Mouse (Mus musculus) forebrain, embryonic 11.5 days (tissue): Measurements from ENCODE around the gene Nrf1. TPM values are rescaled to one million over a fixed set of nuclear protein-coding genes. Genes with fewer than 3 reads are reported as not detected.

Experiments
- ATAC-seq: fragments of 200-750 bp; cut with Nextera tagmentation; replicated peaks from 2 replicates; pipeline ENCODE4 v1.8.0; 2017; ENCODE audit warnings: moderate TSS enrichment; ENCODE audit not compliant: low FRiP score
- DNase-seq: peaks from one replicate; pipeline ENCODE4 v3.0.0-alpha.2; 2017; ENCODE audit warnings: low spot score
- H3K27ac ChIP-seq: fragments of 300-500 bp; sonication (generic); 2 replicates; pipeline ENCODE4 v1.5.1; 2014; ENCODE audit warnings: low read depth, low read length
- H3K27me3 ChIP-seq: fragments of 300-500 bp; sonication (generic); 2 replicates; pipeline ENCODE4 v1.6.1; 2014; ENCODE audit warnings: mild to moderate bottlenecking, low read length, mixed read lengths; ENCODE audit not compliant: control insufficient read depth, insufficient read depth
- H3K36me3 ChIP-seq: fragments of 300-500 bp; sonication (generic); 2 replicates; pipeline ENCODE4 v1.6.1; 2014; ENCODE audit warnings: mild to moderate bottlenecking, low read length, moderate library complexity, mixed read lengths; ENCODE audit not compliant: control insufficient read depth, insufficient read depth
- H3K4me1 ChIP-seq: fragments of 300-500 bp; sonication (generic); replicated peaks from 2 replicates; pipeline ENCODE4 v1.6.1; 2014; ENCODE audit warnings: low read length, mixed read lengths; ENCODE audit not compliant: control insufficient read depth, insufficient read depth
- H3K4me2 ChIP-seq: fragments of 300-500 bp; sonication (generic); 2 replicates; pipeline ENCODE4 v1.6.1; 2014; ENCODE audit warnings: low read depth, mild to moderate bottlenecking, low read length, moderate library complexity, mixed read lengths; ENCODE audit not compliant: severe bottlenecking
- H3K4me3 ChIP-seq: fragments of 300-500 bp; sonication (generic); 2 replicates; pipeline ENCODE4 v1.5.1; 2014; ENCODE audit warnings: low read depth, low read length
- H3K9ac ChIP-seq: fragments of 300-500 bp; sonication (generic); 2 replicates; pipeline ENCODE4 v1.6.1; 2014; ENCODE audit warnings: low read length
- H3K9me3 ChIP-seq: fragments of 300-500 bp; sonication (generic); 2 replicates; pipeline ENCODE4 v1.6.1; 2016; ENCODE audit warnings: low read length, mixed read lengths; ENCODE audit not compliant: control insufficient read depth
- WGBS: fragments of 180-500 bp; shearing (Covaris S2); extraction: QIAGEN DNeasy Blood & Tissue Kit; methylation state at CpG from one replicate; pipeline ENCODE4 v1.1.7; 2014; 5-methylcytosine and 5-hydroxymethylcytosine counted together
- polyA plus RNA-seq: library from polyadenylated mRNA; unstranded; fragments of >200 nt; fragmentation: Nextera tagmentation; extraction: Ambion mirVana; gene quantifications from 2 replicates; pipeline ENCODE4 v1.2.1, GENCODE M21; 2014

Gene Nrf1
- polyA plus RNA-seq, 1 experiment from 2014 or later, result 95.3 TPM

DNA sequence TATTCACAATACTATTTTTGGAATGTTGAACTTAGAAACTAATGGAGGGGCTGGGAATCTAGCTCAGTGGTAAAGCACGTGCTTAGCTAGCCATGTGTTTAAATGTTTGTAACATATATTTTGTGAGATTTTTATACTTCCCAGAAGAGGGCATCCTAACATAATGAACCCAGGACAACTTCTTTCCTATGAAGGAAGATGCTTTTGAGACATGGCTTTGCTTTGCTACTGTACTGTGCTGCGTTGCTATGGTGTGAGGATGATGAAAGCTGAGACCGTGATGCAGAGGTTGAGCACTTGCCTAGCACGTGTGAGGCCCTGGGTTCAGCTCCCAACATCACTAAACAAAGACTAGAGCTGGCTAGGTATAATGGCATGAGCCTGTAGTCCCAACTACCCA, 43.4 kb downstream of the Nrf1 start:
- Histone ChIP-seq H3K4me3 (no peak overlapping the region), H3K27me3 (no peaks in the 10 kb centered on the region), H3K9me3 (no peaks in the 10 kb centered on the region), H3K27ac (no peak overlapping the region), H3K9ac (no peak overlapping the region), H3K4me2 (no peak overlapping the region), H3K36me3 (peaks cover 4% of the 10 kb centered on the region; the same call in 1 of the 2 replicates), H3K4me1 (no peaks in the 10 kb centered on the region)
- ATAC-seq (no peak), DNase-seq (no peak)
- WGBS, result 81% methylated on average over 4 of the region's 4 CpGs

DNA sequence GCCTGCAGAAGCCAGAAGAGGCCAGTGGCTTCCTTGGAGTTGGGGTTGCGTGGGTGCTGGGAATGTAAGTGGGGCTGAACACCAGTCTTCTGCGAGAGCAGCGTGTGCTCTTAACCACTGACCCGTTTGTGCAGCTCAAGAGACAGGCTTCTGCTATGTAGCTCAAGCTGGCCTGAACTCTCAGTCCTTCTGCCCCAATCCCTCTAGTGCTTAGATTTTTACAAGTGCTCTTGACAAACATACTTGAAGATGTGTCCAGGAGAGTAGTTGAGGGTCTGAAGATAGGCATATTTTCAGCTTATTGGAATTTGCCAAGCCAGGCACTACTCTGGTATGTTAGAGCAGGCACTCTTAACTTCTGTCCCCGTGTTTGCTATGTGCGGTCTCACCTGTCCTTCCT, 45.0 kb downstream of the Nrf1 start:
- no peaks in the 10 kb centered on the region for H3K27me3 ChIP-seq
- no peaks in the 10 kb centered on the region for H3K9me3 ChIP-seq
- no peak overlapping the region for H3K4me2 ChIP-seq
- H3K4me1 ChIP-seq, result no peaks in the 10 kb centered on the region
- H3K4me3 ChIP-seq, result no peak overlapping the region
- H3K9ac ChIP-seq, result no peak overlapping the region
- WGBS, result 98% methylated on average over 6 of the region's 6 CpGs
- H3K27ac ChIP-seq, result no peak overlapping the region
- peaks cover 4% of the 10 kb centered on the region; the same call in 1 of the 2 replicates for H3K36me3 ChIP-seq
- ATAC-seq, result no peak
- no peak for DNase-seq

DNA sequence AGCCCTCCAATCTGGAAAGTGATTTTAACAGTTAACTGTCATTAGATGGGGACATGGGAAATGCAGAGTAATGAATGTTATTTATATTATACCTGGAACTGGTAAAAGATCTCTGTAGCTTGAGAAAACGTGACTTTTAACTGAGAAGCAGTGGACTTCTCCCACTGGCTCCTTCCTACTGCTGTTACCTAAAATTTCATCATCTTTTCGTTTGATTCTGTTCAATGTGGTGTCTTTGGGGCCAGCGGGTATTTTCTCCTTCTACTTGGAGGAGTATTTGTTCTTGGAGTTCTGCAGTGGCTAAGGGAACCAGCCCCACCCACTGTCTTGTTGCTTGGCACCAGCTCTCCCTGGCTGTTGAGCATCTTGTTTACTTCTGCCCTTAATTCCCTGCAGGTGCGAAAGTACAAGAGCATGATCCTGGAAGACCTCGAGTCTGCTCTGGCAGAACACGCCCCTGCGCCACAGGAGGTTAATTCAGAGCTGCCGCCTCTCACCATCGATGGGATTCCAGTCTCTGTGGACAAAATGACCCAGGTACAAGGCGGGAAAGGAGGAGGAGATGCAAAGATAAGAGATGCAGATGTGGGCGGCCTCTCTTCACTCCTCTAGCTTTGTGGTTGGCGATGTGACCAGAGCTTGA, 54.1 kb downstream of the Nrf1 start:
- 85% methylated on average over 11 of the region's 12 CpGs for WGBS
- no peak for ATAC-seq

DNA sequence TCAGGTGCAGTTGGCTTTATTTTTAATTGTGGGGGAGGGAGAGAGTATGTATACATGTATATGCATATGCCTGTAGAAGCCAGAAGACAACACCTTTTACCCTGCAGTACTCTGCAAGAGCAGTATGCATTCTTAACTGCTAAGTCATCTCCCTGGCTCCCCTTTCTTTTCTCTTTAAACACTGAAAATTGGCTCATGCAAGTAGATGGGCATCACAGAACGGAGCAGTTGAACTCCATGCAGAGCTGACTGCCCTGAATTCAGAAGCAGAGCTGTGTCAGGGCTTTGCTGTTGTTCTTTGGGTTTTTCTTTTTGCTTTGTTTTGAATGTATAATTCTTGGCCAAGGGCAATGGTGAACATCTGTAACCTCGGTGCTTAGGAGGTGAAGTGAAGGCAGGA, 58.3 kb downstream of the Nrf1 start:
- Histone ChIP-seq H3K4me2 (no peak overlapping the region), H3K4me1 (no peaks in the 10 kb centered on the region), H3K36me3 (peaks cover 16% of the 10 kb centered on the region; the same call in 1 of the 2 replicates), H3K27me3 (no peaks in the 10 kb centered on the region), H3K27ac (no peak overlapping the region), H3K9me3 (no peaks in the 10 kb centered on the region), H3K4me3 (no peak overlapping the region), H3K9ac (no peak overlapping the region)
- WGBS, result 90% methylated on average over 2 of the region's 2 CpGs
- ATAC-seq, result no peak
- DNase-seq, result no peak

More for the DNA sequence above, 54.1 kb downstream of the Nrf1 start:
- Histone ChIP-seq H3K4me2 (no peak overlapping the region), H3K36me3 (peaks cover 8% of the 10 kb centered on the region), H3K4me1 (no peaks in the 10 kb centered on the region), H3K9me3 (no peaks in the 10 kb centered on the region), H3K4me3 (no peak overlapping the region), H3K27ac (no peak overlapping the region), H3K9ac (no peak overlapping the region), H3K27me3 (no peaks in the 10 kb centered on the region)
- DNase-seq, result no peak

DNA sequence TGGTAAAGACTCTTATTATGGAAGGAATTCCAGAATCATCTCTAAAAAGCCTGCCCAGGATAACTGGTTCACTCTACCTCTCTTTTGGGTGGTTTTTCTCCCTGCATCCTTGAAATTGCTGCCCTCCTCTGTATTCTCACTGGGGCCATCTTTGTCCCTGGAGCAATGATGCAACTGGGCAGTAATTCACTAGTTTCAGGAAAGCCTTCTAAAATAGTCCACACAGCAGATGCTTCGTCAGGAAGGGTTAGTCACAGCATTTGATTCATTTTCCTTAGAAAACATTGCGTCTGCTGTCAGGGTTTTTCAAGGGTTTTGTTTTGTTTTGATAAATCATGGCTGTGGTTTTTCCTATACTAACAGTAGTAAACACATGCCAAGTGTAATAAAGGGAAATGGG, 59.7 kb downstream of the Nrf1 start:
- DNase-seq (no peak), ATAC-seq (no peak)
- Histone ChIP-seq H3K4me3 (no peak overlapping the region), H3K4me2 (no peak overlapping the region), H3K27me3 (no peaks in the 10 kb centered on the region), H3K9me3 (no peaks in the 10 kb centered on the region), H3K36me3 (peaks cover 16% of the 10 kb centered on the region; the same call in 1 of the 2 replicates), H3K4me1 (no peaks in the 10 kb centered on the region), H3K9ac (no peak overlapping the region), H3K27ac (no peak overlapping the region)
- WGBS, result 91% methylated on average over 2 of the region's 2 CpGs

GRCm38 (mm10) chr6:30109820-30110502, 62.2 kb downstream of the Nrf1 start:
- H3K9ac ChIP-seq, result no peak overlapping the region
- no peaks in the 10 kb centered on the region for H3K9me3 ChIP-seq
- H3K27ac ChIP-seq, result no peak overlapping the region
- no peaks in the 10 kb centered on the region for H3K4me1 ChIP-seq
- no peak overlapping the region for H3K4me2 ChIP-seq
- H3K36me3 ChIP-seq, result peaks cover 9% of the 10 kb centered on the region; the same call in 1 of the 2 replicates
- DNase-seq (no peak), ATAC-seq (no peak)
- H3K4me3 ChIP-seq, result no peak overlapping the region
- WGBS, result 95% methylated on average over 10 of the region's 10 CpGs
- no peaks in the 10 kb centered on the region for H3K27me3 ChIP-seq

DNA sequence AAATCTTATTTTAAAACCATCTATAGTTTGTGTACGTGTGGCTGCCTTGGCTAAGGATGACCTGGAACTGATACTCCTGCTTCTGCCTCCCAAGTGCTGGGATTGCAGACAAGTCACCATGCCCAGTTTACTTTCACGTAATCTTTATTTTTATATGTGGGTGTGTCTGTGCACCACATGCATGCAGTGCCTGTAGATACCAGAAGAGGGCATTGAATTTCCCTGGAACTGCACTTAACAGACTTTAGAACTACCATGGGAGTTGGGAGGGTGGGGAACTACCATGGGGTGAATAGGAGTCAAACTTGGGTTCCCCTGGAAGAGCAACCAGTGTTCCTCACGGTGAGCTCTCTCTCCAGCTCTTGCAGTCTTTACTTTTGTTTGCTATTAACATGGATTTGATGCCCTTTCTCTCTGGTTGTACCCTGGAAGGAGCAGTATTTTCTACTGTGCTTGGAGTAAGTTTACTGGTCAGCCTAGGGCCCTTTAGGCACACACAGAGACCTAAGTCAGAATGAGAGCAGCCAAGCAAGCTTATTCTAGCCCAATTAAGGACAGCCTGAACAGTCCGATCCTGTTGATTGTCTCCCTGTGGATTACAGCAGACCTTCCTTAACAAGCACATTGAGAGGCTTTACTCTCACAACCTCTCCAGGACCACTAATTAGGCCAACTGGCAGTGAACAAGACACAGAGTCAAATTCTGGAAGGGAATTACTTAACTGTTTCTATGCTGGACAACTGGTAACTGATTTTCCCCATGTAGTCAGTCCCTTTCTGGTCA, 64.8 kb downstream of the Nrf1 start:
- H3K27ac ChIP-seq, result no peak overlapping the region
- 69% methylated on average over 4 of the region's 4 CpGs for WGBS
- H3K36me3 ChIP-seq, result peaks cover 19% of the 10 kb centered on the region; the same call in 1 of the 2 replicates
- H3K9me3 ChIP-seq, result no peaks in the 10 kb centered on the region
- H3K4me2 ChIP-seq, result no peak overlapping the region
- H3K9ac ChIP-seq, result no peak overlapping the region
- H3K4me1 ChIP-seq, result no peaks in the 10 kb centered on the region
- peak; percentile 53 for DNase-seq
- ATAC-seq, result peak; percentile 39; the same call in 1 of the 2 replicates
- no peaks in the 10 kb centered on the region for H3K27me3 ChIP-seq
- H3K4me3 ChIP-seq, result no peak overlapping the region

DNA sequence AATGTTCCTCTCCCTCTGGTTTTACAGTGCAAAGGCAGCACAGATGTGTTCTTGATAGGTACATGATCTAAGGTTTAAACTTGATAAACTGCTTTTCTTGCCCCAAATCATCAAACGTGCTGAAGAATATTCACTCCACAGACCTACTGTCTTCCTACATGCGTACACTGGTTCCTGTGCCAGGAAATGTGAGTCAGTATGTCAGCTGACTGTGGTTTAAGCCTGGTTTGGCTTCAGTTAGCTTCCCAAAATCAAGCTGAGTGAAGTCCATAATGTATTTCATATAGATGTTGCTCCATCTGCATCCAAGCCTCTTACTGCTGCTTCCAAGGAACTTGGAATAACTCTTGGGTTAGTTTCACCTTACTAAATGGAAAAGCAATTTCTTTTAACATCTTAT, 66.3 kb downstream of the Nrf1 start:
- H3K27ac ChIP-seq, result no peak overlapping the region
- 88% methylated on average over 2 of the region's 2 CpGs for WGBS
- H3K4me1 ChIP-seq, result no peaks in the 10 kb centered on the region
- H3K9ac ChIP-seq, result no peak overlapping the region
- H3K4me2 ChIP-seq, result no peak overlapping the region
- H3K9me3 ChIP-seq, result no peaks in the 10 kb centered on the region
- DNase-seq, result no peak
- no peaks in the 10 kb centered on the region for H3K27me3 ChIP-seq
- no peak for ATAC-seq
- H3K36me3 ChIP-seq, result peaks cover 22% of the 10 kb centered on the region; the same call in 1 of the 2 replicates
- no peak overlapping the region for H3K4me3 ChIP-seq
